Mouse (Mus musculus) intestine, embryonic 14.5 days (tissue): ENCODE results near the gene Gbp4. TPM values are rescaled to one million over a fixed set of nuclear protein-coding genes. Genes with fewer than 3 reads are reported as not detected.
A peak's percentile ranks its signal among the peaks of the same experiment; 100 is the strongest.
"Not testable (repeated sequence)": the region's sequence is repeated elsewhere in the genome, so short reads cannot be mapped to it uniquely, and the experiment has no call there.

ENCODE experiments used
- ATAC-seq: fragments of 200-750 bp; cut with Nextera tagmentation; replicated peaks from 2 replicates; pipeline ENCODE4 v1.8.0; 2017; ENCODE audit warnings: low read depth, moderate number of reproducible peaks, moderate TSS enrichment, moderate library complexity; ENCODE audit not compliant: low FRiP score, low TSS enrichment
- DNase-seq: peaks from one replicate; pipeline ENCODE4 v3.0.0-alpha.2; 2018; ENCODE audit warnings: low spot score
- H3K27ac ChIP-seq: fragments of 300-500 bp; sonication (generic); 2 replicates; pipeline ENCODE4 v1.5.1; 2014; ENCODE audit warnings: low read depth, mild to moderate bottlenecking, control low read depth
- H3K27me3 ChIP-seq: fragments of 300-500 bp; sonication (generic); replicated peaks from 2 replicates; pipeline ENCODE4 v1.6.1; 2014; ENCODE audit warnings: low read length, control low read depth; ENCODE audit not compliant: control insufficient read depth, insufficient read depth
- H3K36me3 ChIP-seq: fragments of 300-500 bp; sonication (generic); 2 replicates; pipeline ENCODE4 v1.6.1; 2014; ENCODE audit warnings: low read length, control low read depth; ENCODE audit not compliant: control insufficient read depth, insufficient read depth
- H3K4me1 ChIP-seq: fragments of 300-500 bp; sonication (generic); replicated peaks from 2 replicates; pipeline ENCODE4 v1.6.1; 2014; ENCODE audit warnings: low read length, control low read depth, mixed read lengths; ENCODE audit not compliant: control insufficient read depth, insufficient read depth
- H3K4me2 ChIP-seq: fragments of 300-500 bp; sonication (generic); 2 replicates; pipeline ENCODE4 v1.6.1; 2014; ENCODE audit warnings: low read length
- H3K4me3 ChIP-seq: fragments of 300-500 bp; sonication (generic); 2 replicates; pipeline ENCODE4 v1.5.1; 2014; ENCODE audit warnings: low read depth, low read length, control low read depth, mixed read lengths
- H3K9ac ChIP-seq: fragments of 300-500 bp; sonication (generic); 2 replicates; pipeline ENCODE4 v1.6.1; 2014; ENCODE audit warnings: mild to moderate bottlenecking, low read length
- H3K9me3 ChIP-seq: fragments of 300-500 bp; sonication (generic); 2 replicates; pipeline ENCODE4 v1.6.1; 2016; ENCODE audit warnings: low read length, control low read depth; ENCODE audit not compliant: control insufficient read depth
- WGBS: fragments of 180-500 bp; shearing (Covaris S2); extraction: QIAGEN DNeasy Blood & Tissue Kit; methylation state at CpG from one replicate; pipeline ENCODE4 v1.1.7; 2014; 5-methylcytosine and 5-hydroxymethylcytosine counted together
- polyA plus RNA-seq: library from polyadenylated mRNA; unstranded; fragments of >200 nt; fragmentation: Nextera tagmentation; extraction: Ambion mirVana; gene quantifications from 2 replicates; pipeline ENCODE4 v1.2.1, GENCODE M21; 2014

Gbp4 gene
- polyA plus RNA-seq, 1 experiment from 2014 or later, result 1.2 TPM

DNA sequence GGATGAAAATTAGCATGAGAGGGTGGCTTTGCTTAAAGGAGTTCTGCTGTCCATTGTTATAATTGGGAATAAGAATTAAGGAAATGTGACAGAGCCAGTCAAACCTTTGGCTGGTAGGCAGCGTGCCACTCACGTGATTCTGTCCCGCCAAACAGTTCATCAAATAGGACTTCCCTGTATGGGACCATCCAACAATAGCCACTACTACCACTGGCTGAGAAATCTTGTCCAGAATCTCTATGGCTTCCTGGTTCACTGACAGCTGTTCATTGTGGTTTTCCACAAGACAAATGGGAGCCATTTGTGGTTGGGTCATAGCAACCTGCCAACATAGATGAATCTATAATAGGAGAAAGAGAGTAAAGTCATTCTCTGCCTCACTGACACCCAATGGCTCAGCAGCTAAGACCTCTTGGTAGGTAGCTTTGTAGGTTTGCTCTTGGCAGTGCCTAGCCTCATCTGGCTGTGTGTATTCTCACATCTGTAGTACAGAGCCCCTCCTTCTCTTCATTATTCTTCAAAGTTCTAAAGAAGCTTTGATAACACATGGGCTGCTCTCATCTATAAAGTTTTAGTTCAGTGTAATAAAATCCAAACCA, 2.6 kb downstream of the Gbp4 start:
- not testable (repeated sequence) for H3K4me2 ChIP-seq, H3K36me3 ChIP-seq, H3K27me3 ChIP-seq, ATAC-seq, H3K4me3 ChIP-seq, DNase-seq, H3K9ac ChIP-seq, H3K4me1 ChIP-seq, H3K9me3 ChIP-seq, H3K27ac ChIP-seq
- WGBS, result 90% methylated on average over 3 of the region's 3 CpGs

DNA sequence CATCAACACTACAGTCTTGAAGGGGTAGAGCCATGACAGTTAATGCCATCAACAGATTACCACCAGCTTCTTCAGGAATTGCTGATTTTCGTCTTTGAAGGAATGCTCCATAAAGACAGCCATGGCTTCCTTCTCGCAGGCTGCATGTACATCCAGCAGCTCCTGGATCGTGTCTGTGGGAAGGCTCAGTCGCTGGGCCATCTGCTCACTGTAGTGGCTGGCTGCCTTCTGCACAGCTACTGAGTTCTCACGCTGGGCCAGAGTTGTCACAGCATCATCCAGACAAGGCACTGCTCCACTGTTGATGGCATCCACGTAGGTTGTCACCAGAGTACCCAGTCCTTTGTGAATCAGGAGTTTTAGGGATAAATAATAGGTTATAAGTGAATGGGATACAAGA, 17.7 kb downstream of the Gbp4 start:
- not testable (repeated sequence) for DNase-seq, H3K4me3 ChIP-seq, H3K27me3 ChIP-seq, H3K4me2 ChIP-seq, H3K9me3 ChIP-seq, H3K9ac ChIP-seq, H3K4me1 ChIP-seq, ATAC-seq, H3K27ac ChIP-seq, H3K36me3 ChIP-seq
- 74% methylated on average over 6 of the region's 6 CpGs for WGBS

DNA sequence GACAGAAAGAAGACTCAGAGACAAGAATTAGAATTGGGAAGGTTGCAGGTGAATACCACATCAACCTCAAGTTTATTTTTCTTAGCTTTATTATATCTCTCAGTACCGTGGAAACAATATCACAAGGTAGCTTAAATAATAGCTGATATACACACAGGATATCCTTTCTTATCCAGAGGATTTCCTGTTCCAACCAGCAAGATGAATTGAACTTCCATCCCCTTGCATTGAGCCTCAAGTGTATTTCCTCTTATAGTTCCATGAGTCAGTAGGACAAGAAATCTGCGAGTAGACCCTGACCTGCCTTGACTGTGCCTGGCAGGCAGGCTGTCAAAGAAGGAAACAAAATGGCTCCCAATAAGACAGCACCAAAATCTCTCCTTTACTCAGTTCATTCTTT, 23.6 kb downstream of the Gbp4 start:
- Histone ChIP-seq H3K9ac (no peak overlapping the region), H3K4me1 (no peaks in the 10 kb centered on the region; the same call in 1 of the 2 replicates), H3K36me3 (no peaks in the 10 kb centered on the region), H3K4me2 (no peak overlapping the region), H3K9me3 (no peaks in the 10 kb centered on the region), H3K27ac (no peak overlapping the region), H3K4me3 (no peak overlapping the region), H3K27me3 (no peaks in the 10 kb centered on the region)
- WGBS, result 83% methylated on average over 2 of the region's 2 CpGs
- ATAC-seq, result no peak
- DNase-seq, result no peak

DNA sequence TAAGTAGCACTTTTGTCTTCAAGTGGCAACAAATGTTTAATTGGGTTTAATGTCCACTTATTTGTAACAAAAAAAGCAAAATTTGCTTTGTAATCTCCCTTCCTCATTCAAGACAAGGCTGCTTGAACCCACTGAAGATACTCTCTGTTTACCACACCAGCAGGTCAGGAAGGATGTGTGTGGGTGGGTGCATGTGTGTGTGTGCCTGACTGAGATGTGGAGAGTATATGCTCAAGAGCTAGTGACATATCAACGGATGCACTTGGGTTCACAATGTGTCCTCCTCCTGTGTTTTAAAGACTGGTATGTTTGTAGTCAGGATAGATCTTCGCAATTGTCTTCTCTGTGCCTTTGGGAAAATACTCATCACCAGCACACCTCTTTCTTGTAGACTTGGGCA, 24.7 kb downstream of the Gbp4 start:
- no peak for ATAC-seq
- Histone ChIP-seq H3K9ac (no peak overlapping the region), H3K36me3 (no peaks in the 10 kb centered on the region), H3K27me3 (no peaks in the 10 kb centered on the region), H3K4me1 (no peaks in the 10 kb centered on the region; the same call in 1 of the 2 replicates), H3K4me2 (no peak overlapping the region), H3K9me3 (no peaks in the 10 kb centered on the region), H3K4me3 (no peak overlapping the region), H3K27ac (no peak overlapping the region)
- no peak for DNase-seq
- WGBS, result 83% methylated on average over 2 of the region's 2 CpGs

DNA sequence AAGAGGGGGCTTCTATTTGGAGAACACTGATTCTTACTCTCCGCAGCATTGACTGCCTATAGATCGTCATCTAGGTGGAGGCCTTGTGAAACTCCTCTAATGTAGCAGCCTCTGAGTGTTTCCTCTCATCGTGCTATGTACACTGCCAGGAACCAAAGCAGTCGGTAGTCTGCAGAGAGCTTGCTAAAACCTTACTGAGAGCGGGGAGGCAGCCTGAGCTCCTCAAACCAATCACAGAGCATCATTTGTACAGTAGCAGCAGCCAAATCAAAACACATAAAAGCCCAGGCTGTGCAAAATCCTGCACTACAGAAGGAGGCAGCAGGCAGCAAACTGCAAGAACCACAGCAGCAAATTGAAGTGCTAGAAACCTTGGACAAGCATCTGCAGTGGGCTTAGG, 25.7 kb downstream of the Gbp4 start:
- Histone ChIP-seq H3K9ac (no peak overlapping the region), H3K4me3 (no peak overlapping the region), H3K4me2 (no peak overlapping the region), H3K27ac (no peak overlapping the region), H3K4me1 (no peaks in the 10 kb centered on the region; the same call in 1 of the 2 replicates), H3K36me3 (no peaks in the 10 kb centered on the region), H3K9me3 (no peaks in the 10 kb centered on the region), H3K27me3 (no peaks in the 10 kb centered on the region)
- ATAC-seq, result no peak
- 87% methylated on average over 5 of the region's 5 CpGs for WGBS
- DNase-seq, result no peak

DNA sequence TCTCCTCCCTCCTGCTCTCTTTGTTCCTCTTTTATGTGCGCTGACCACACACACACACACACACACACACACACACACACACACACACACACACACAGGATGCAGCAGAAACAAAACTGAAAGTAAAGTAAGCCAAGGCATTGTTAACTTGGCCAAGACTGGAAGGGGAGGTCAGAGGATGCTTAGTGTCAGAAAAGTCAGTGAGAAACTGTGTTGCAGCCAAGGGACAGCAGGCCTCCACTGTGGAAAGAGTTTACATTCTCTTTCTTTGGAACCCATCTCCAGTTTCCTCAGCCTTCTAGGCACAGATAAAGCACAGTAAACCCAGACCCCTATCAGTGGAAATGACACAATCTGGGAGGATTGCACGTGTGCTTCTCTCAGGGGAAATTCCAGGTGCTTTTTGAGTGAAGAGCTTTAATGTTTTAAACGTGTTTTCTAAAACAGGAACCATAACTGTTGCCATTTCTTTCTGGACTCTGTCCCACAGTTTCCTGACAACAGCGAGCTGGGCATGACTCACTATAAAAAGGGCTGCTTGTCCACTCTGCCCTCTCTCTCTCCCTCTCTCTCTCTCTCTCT, 29.0 kb downstream of the Gbp4 start:
- not testable (repeated sequence) for H3K36me3 ChIP-seq, H3K9me3 ChIP-seq, H3K4me2 ChIP-seq, DNase-seq, H3K27me3 ChIP-seq, H3K9ac ChIP-seq, H3K4me3 ChIP-seq, H3K4me1 ChIP-seq
- H3K27ac ChIP-seq, result peak overlapping the region; percentile 4; the same call in 1 of the 2 replicates
- ATAC-seq, result peak; percentile 58
- WGBS, result 5% methylated on average over 4 of the region's 4 CpGs

DNA sequence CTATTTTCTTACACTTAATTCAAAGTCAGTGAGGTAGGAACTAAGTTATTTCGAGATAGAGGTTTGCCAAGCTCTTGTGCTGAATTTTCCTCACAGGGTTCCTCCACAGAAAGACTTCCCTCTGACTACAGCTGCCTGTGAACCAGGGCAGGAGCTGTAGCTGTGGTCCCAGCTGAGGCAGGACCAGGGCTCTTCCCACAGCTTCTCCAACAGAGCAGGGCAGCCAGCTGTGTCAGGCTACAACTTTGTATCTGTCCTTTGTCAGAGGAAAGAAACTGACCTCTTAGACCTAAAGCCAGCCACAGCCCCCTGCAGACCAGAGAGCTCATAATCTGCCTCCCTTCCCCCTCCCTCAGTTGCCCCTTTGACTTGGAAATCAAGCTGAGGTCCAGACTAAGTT, 29.6 kb downstream of the Gbp4 start:
- not testable (repeated sequence) for H3K9me3 ChIP-seq, H3K4me3 ChIP-seq, H3K4me1 ChIP-seq, H3K36me3 ChIP-seq, ATAC-seq, DNase-seq, H3K4me2 ChIP-seq, H3K27me3 ChIP-seq, H3K9ac ChIP-seq, H3K27ac ChIP-seq
- 40% methylated on average over 1 of the region's 1 CpGs for WGBS

DNA sequence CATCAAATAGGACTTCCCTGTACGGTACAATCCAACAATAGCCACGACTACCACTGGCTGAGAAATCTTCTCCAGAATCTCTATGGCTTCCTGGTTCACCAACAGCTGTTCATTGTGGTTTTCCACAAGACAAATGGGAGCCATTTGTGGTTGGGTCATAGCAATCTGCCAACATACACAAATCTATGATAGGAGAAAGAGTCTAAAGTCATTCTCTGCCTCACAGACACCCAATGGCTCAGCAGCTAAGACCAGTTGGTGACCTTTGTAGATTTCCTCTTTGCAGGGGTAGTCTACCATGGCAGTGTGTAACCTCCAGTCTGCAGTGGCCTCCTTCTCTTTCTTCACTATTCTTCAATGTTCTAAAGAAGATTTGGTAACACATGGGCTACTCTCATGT, 33.7 kb downstream of the Gbp4 start:
- H3K9me3 ChIP-seq, H3K36me3 ChIP-seq, H3K4me2 ChIP-seq, H3K27me3 ChIP-seq, H3K4me3 ChIP-seq, H3K9ac ChIP-seq, H3K27ac ChIP-seq, DNase-seq, ATAC-seq, H3K4me1 ChIP-seq: not testable (repeated sequence)
- WGBS, result 82% methylated on average over 2 of the region's 2 CpGs

DNA sequence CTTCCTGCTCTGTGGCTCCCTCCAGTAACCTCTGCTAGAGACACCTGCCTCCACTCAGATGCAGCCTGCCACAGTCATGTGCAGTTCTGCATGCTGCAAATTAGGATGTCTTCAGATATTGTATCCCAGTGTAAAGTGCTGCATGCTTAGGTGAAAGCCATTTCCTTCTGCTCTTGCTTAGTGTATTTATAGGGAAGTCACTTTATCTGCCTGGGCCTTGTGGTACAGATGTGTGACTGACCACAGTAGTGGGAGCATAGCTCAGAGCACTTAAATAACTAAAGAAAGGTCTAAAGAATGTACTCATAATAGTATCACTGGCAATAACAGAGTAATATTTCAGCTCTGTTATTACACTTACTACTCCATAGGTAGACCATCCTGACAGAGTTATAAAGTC, 57.5 kb downstream of the Gbp4 start:
- Histone ChIP-seq H3K4me1 (no peaks in the 10 kb centered on the region), H3K4me3 (no peak overlapping the region), H3K4me2 (no peak overlapping the region), H3K9me3 (peaks cover 4% of the 10 kb centered on the region; the same call in 1 of the 2 replicates), H3K27me3 (no peaks in the 10 kb centered on the region), H3K27ac (no peak overlapping the region), H3K36me3 (no peaks in the 10 kb centered on the region), H3K9ac (no peak overlapping the region)
- ATAC-seq, result no peak
- DNase-seq, result no peak
